Mouse (Mus musculus): ENCODE data around the gene Cd69. TPM values are rescaled to one million over a fixed set of nuclear protein-coding genes. Genes with fewer than 3 reads are reported as not detected.

Cd69 gene
- total and polyA plus RNA-seq, 3 experiments = not detected

Other genes starting within 250 kb of the Cd69 start
- 0.16 and 0.27 TPM in 2 replicates for gene Klrb1f, start 229.5 kb downstream of the Cd69 start, total RNA-seq (2012; rRNA removed)
- under 1 TPM in 1 of 2 experiments, not detected in 1; 0.52 TPM for gene Klrb1f, start 229.5 kb downstream of the Cd69 start, polyA plus RNA-seq (2012; ENCODE audit: insufficient read depth in 1 of 2, insufficient read length in 2 of 2, low read depth in 1 of 2, low replicate concordance in 2 of 2, missing spikeins in 1 of 2)
- not detected in 2 replicates for gene Clec2e, start 174.5 kb downstream of the Cd69 start, total RNA-seq (2012; rRNA removed)
- not detected for gene Clec2e, start 174.5 kb downstream of the Cd69 start, polyA plus RNA-seq (2012; ENCODE audit: insufficient read depth in 1 of 2, insufficient read length in 2 of 2, low read depth in 1 of 2, low replicate concordance in 2 of 2, missing spikeins in 1 of 2)
- 1.7 and 2.8 TPM in 2 replicates for gene Clec2d, start 94.8 kb downstream of the Cd69 start, total RNA-seq (2012; rRNA removed)
- gene Clec2d, start 94.8 kb downstream of the Cd69 start, polyA plus RNA-seq (2012; ENCODE audit: insufficient read depth in 1 of 2, insufficient read length in 2 of 2, low read depth in 1 of 2, low replicate concordance in 2 of 2, missing spikeins in 1 of 2) = under 1 TPM in 1 of 2 experiments, not detected in 1; 0.50 TPM
- gene 4922502D21Rik, start 56.4 kb upstream of the Cd69 start, total RNA-seq (2012; rRNA removed) = not detected in 2 replicates
- gene 4922502D21Rik, start 56.4 kb upstream of the Cd69 start, polyA plus RNA-seq (2012; ENCODE audit: insufficient read depth in 1 of 2, insufficient read length in 2 of 2, low read depth in 1 of 2, low replicate concordance in 2 of 2, missing spikeins in 1 of 2) = not detected
- gene Clec12a, start 67.3 kb upstream of the Cd69 start, total RNA-seq (2012; rRNA removed) = not detected in 2 replicates
- gene Clec12a, start 67.3 kb upstream of the Cd69 start, polyA plus RNA-seq (2012; ENCODE audit: insufficient read depth in 1 of 2, insufficient read length in 2 of 2, low read depth in 1 of 2, low replicate concordance in 2 of 2, missing spikeins in 1 of 2) = not detected
- gene Clec12b, start 110.4 kb upstream of the Cd69 start, total RNA-seq (2012; rRNA removed) = not detected in 2 replicates
- not detected for gene Clec12b, start 110.4 kb upstream of the Cd69 start, polyA plus RNA-seq (2012; ENCODE audit: insufficient read depth in 1 of 2, insufficient read length in 2 of 2, low read depth in 1 of 2, low replicate concordance in 2 of 2, missing spikeins in 1 of 2)
- gene Clec1b, start 121.9 kb upstream of the Cd69 start, total RNA-seq (2012; rRNA removed) = not detected in 2 replicates
- gene Clec1b, start 121.9 kb upstream of the Cd69 start, polyA plus RNA-seq (2012; ENCODE audit: insufficient read depth in 1 of 2, insufficient read length in 2 of 2, low read depth in 1 of 2, low replicate concordance in 2 of 2, missing spikeins in 1 of 2) = not detected
- not detected in 2 replicates for gene Clec9a, start 133.4 kb upstream of the Cd69 start, total RNA-seq (2012; rRNA removed)
- gene Clec9a, start 133.4 kb upstream of the Cd69 start, polyA plus RNA-seq (2012; ENCODE audit: insufficient read depth in 1 of 2, insufficient read length in 2 of 2, low read depth in 1 of 2, low replicate concordance in 2 of 2, missing spikeins in 1 of 2) = not detected
- gene Clec1a, start 176.6 kb upstream of the Cd69 start, total RNA-seq (2012; rRNA removed) = not detected in 2 replicates
- not detected for gene Clec1a, start 176.6 kb upstream of the Cd69 start, polyA plus RNA-seq (2012; ENCODE audit: insufficient read depth in 1 of 2, insufficient read length in 2 of 2, low read depth in 1 of 2, low replicate concordance in 2 of 2, missing spikeins in 1 of 2)
- 0.03 TPM in 1 of 2 replicates, not detected in the other for gene Olr1, start 231.7 kb upstream of the Cd69 start, total RNA-seq (2012; rRNA removed)
- gene Olr1, start 231.7 kb upstream of the Cd69 start, polyA plus RNA-seq (2012; ENCODE audit: insufficient read depth in 1 of 2, insufficient read length in 2 of 2, low read depth in 1 of 2, low replicate concordance in 2 of 2, missing spikeins in 1 of 2) = under 1 TPM in 1 of 2 experiments, not detected in 1; 0.06 TPM
- not detected in 2 replicates for gene Tmem52b, start 237.1 kb upstream of the Cd69 start, total RNA-seq (2012; rRNA removed)
- gene Tmem52b, start 237.1 kb upstream of the Cd69 start, polyA plus RNA-seq (2012; ENCODE audit: insufficient read depth in 1 of 2, insufficient read length in 2 of 2, low read depth in 1 of 2, low replicate concordance in 2 of 2, missing spikeins in 1 of 2) = not detected